Mouse (Mus musculus) naive thymus-derived CD4-positive, alpha-beta T cell, adult 2 months (primary cell): ENCODE data around the gene Zc3h7b.

Source experiments
- DNase-seq: peaks from one replicate; pipeline ENCODE4 v3.0.0-alpha.2; 2011; ENCODE audit warnings: low read depth

Gene Zc3h7b

DNA sequence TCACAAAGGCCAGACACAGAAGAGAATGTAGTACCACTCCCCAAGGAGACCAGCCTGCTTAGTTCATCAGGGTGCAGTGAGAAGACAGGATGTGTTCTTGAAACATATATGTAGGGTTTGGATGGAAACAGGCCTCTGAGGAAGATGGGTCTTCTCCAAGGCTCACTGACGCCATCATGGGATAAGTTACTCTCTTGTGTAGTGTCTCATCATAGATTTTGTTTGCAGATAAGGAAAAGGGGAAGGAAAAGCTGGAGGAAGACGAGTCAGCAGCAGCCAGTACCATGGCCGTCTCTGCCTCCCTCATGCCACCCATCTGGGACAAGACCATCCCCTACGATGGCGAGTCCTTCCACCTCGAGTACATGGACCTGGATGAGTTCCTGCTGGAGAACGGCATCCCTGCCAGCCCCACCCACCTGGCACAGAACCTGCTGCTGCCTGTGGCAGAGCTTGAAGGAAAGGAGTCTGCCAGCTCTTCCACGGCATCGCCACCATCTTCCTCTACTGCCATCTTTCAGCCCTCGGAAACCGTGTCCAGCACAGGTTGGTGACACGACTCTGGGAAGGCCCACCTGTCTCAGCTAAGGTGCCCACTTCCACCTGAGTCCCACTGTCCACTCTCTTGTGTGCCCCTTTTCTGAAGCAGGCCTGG lies 70.0 kb downstream of the Zc3h7b start:
- no peak for DNase-seq

GRCm38 (mm10) chr15:81818404-81818803 lies 73.5 kb downstream of the Zc3h7b start:
- DNase-seq = no peak

GRCm38 (mm10) chr15:81822631-81823030 lies 77.8 kb downstream of the Zc3h7b start:
- no peak for DNase-seq

- DNase-seq = no peak
Observed at GRCm38 (mm10) chr15:81824832-81825231, 80.0 kb downstream of the Zc3h7b start.

- DNase-seq = no peak
Observed at GRCm38 (mm10) chr15:81828426-81829207, 83.8 kb downstream of the Zc3h7b start.

DNA sequence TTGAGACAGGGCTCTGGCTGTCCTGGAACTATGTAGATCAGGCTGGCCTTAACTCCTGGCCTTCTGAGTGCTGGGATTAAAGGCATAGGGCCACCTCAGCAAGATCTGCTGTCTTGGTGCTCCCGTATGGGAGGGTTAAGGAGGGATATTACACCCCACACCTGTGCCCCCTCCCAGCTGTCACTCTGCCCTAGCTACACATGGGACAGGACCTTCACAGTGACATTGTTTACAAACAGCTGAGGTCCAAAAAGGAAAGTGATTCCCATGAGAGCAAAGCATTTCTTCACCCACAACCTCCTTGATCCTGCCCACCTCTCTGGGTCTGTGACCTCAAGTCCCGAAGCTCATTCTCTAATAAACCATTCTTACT lies 84.3 kb downstream of the Zc3h7b start:
- DNase-seq = no peak

GRCm38 (mm10) chr15:81830530-81830929 lies 85.7 kb downstream of the Zc3h7b start:
- DNase-seq = no peak

- DNase-seq = peak; percentile 92
Observed at GRCm38 (mm10) chr15:81831136-81831825, 86.4 kb downstream of the Zc3h7b start.

DNA sequence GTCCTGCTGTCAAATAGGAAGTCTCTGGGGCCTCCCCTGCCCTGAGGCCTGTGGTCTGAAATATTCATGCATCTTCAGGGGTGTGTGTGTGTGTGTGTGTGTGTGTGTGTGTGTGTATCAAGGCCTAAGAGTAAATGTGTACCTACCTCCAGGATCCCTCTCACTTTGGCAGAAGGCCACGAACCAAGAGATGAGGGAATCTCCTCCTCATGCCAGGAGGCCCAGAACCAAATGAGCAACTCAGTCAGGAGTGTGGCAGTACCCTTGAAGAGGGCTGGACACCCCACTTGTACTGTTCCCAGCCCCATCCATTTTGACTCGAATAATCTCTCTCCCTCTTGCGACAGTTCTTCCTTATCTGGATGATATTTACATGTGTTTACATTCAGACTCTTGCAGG lies 87.4 kb downstream of the Zc3h7b start:
- no peak for DNase-seq

DNA sequence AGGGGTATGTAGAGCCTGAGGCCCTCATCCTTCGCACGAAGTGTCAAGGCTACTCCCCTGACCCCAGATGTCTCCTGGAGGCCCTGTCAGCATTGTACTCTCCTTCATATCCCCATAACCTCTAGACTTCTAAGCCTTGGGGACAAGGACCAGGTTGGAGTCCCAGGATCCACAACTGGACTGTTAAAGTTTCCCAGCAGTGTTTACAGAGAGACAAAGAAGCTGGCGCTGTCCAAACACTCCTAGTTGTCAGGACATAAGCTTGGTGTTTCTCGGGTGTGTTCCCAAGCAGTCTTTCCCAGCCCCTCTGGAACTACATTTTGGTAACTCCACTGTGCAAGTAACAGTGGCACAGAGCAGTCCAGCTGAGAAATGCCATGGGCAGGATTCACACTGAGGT lies 88.6 kb downstream of the Zc3h7b start:
- no peak for DNase-seq

DNA sequence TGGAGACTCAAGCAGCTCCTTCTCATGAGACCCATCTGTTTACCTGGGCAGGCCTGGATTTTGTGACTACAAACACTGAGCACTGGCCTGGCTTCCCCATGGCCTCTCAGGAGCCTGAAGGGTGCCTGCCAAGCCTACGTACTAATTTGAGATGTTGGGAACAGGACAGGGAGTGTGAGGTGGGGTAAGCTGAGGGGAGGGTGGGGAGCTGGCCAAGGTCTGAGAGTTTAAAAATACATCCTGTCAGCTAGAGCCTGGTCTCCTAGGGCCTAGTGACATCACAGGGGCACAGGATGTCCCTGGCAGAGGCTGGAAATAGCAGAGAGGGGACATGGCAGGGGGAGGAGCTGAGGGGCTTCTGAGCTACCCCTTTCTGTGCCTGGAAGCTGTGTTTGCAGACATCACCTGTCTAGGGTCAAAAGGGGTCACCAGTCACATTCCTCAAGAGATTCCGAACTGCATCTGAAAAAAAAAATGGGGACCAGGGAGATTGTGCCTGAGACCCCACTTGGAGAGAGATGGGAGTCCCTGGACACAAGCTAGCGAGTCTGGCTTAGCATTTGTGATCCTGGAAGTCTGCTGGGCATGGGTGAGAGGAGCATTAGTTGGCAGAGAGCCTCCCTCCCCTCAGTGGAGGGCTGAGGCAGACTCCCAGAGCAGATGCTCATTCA lies 89.4 kb downstream of the Zc3h7b start:
- DNase-seq = no peak

DNA sequence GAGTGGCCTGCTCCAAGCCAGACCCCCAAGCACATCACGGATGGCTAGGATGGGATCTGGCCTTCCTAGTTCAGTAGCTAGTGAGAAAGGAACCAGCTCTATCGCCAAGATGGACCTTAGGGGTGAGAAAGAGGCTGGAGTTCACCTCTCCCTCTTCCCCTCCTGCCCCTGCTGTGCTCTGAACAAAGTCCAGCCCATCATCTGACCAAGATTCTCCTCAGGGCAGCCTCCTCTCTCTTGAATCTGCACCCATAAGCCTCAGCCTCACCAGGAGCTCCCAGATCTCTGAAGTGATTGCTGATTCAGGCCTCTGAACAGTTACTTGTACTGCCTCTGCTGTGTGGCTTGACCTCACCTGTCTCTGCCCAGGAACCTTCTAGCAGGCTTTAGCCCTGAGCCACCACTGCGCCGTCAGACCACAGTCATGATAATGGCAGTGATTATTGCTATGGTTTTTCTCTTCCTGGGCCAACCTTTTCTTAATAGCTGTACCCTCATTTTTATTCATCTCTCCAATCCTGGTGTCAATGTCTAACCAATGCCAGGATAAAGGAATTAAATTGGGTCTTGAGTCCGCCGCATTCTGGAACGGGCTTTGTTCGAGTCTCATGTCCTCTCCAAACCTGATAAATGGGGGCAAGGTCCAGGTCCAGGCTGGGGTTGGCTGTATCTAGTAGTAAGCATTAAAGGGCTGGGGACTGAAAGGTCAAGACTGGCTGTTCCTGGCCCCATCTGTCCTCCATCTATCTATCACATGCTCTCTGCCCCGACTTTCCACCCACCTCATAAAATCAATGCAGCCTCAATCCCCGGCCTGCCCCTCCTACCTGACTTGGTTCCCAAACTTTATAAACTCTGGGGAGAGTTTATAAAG lies 90.4 kb downstream of the Zc3h7b start:
- no peak for DNase-seq

DNA sequence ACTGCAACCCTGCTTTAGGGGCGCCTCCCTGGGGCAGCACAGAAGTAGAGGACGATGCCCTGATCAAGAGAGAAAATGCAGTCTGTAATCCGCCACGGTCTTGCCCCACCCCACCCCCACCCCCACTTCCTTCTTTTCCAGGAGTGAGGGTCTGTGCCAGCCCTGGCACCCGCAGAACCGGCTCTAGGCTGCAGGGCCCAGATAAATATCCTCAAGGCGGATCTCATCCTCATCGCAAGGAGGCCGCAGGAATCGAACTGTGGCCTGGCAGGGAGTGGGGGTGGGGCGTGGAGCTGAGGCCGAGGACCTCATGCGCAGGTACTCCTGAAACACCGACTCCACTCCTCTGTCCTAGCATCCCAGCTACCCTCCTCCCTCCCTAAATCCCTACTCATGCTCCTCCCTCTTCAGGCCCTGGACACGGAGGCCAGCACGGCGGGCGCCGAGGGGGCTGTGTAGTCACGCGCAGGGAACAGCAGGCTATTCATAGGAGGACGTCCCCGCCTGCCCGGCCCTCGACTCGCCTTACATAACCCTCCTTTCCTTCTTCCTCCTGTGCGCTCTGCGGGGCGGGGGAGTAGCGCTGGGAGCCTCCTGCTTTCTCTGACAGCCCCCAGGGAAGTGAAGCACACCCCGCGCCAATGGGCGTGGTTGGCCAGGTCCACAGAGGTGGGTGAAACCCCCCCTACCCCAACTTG lies 91.4 kb downstream of the Zc3h7b start:
- DNase-seq = no peak

DNA sequence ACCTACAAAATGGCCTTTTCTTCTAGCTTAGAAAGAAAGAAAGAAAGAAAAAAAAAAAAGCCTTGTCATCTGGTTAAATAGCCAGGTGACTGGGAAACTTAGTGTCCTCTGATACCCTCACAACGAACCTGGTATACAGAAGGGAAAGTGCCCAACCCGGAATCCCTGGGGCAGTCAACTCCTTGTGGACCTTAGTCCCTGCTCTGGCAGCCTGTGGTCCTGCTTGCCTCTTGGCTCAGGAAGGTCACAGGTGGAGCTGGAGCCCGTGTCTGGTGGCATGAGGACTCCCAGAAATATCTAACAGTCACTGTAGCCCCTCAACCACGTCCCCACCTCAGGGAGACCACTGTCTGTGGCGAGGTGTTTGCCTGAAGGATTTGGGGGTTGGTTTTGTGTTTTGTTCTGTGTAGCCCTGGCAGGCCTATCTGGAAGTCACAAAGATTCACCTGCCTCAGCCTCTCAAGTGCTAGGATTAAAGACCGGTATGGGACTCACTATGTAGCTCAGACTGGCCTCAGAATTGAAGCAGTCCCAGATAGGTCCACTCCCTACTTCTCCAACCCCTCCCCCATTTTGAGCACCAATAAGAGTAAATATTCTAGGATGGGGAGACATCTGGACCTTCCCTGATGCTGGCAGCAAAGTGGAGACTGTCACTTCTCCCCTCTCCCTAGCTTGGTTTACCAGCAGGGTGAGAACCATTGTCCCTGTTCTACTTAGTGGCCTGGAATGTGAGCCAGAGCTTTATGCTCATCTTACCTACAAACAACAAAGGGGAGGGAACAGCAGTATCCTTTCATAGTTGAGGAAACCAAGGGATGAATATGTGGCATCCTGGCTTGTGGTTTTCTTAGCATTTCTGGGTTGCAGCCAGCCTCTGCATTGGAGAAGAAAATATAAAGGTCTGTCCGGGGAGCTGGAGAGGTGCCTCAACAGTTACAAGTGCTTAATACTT lies 92.4 kb downstream of the Zc3h7b start:
- DNase-seq = no peak

GRCm38 (mm10) chr15:81838554-81839235 lies 93.8 kb downstream of the Zc3h7b start:
- no peak for DNase-seq

DNA sequence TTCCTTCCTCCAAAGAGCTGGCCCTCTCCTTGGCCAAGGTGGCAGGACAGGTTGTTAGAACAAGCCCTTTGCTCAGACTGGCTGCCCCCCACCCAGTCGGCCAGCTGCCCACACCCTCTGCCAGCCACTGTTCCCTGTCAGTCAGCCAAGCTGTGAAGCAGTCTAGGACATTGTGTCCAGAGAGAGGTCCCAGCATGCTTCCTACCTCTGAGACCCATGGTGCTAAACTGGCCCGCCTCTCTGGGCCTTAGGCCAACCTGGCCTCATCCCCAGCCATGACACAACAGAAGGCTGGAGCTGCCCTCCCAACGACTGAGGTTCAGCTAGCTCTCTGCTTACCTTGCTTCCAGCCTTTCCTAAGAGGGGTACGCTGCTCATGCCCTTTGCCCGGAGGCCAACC lies 94.8 kb downstream of the Zc3h7b start:
- DNase-seq = no peak

DNA sequence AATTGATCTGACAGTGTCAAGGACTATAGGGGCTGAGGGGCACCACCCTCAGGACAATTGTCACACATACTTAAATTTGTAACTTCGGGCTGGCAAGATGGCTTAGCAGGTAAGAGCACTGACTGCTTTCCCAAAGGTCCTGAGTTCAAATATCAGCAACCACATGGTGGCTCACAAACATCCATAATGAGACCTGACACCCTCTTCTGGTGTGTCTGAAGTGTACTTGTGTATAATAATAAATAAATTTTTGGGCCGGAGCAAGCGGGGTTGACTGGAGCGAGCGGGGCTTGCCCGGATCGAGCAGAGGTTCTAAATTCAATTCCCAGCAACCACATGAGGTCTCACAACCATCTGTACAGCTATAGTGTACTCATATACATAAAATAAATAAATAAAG lies 95.4 kb downstream of the Zc3h7b start:
- no peak for DNase-seq

DNA sequence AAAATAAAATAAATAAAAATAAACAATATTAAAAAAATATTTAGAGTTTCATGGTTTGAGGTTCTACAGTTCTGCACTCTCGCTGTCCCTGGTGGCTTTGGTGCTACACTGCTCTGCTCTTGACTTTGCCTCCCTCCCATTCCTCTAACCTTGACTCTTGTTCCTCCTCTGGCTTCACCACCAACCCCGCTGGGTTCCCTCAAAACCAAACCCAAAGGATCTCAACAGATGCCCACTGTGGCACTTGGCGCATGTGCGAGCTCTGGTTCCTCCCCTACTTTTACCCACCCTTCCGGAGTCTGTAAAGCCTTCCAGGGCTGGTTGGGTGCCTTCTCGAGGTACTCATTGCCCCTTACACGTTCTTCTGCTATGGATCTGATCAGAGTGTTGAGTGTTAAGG lies 97.4 kb downstream of the Zc3h7b start:
- DNase-seq = no peak

DNA sequence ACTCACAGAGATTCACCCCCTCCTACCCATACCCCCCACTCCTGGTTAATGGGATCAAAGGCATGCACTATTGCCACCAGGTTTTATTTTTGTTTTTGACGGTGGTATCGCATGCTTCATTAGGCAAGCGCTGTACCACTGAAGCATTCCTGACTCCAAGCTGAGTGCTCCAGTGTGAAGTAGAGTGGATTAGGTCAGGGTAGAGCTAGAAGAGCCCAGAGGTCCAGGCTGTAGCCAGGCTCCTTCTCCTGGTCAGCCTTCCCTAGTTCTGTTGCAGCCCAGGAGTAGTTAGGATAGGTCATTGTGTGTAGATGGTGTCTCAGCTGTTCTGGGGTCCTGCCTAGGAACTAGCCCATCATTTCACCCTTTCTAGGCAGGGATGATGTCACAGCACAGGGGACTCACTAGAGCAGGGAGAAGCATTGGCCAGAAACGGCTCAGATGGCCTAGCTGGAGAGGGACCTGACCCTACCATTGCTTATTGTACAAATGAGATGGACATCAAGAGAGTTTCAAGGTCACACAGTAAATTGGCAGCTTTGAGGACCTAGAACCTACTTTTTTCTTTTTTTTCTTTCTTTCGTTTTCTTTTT lies 100.3 kb downstream of the Zc3h7b start:
- no peak for DNase-seq
